Mouse (Mus musculus) 3134 (cell line): ENCODE results near the gene Gfod2.

Experiments
- DNase-seq: peaks from one replicate; pipeline ENCODE4 v3.0.0-alpha.2; 2011; ENCODE audit warnings: low spot score; ENCODE audit not compliant: insufficient read length; ENCODE audit errors: extremely low read depth

Gene Gfod2

GRCm38 (mm10) chr8:105704955-105705354, 53.5 kb downstream of the Gfod2 start:
- DNase-seq: no peak

- no peak for DNase-seq
These were observed 54.2 kb downstream of the Gfod2 start for GRCm38 (mm10) chr8:105704146-105704812.

GRCm38 (mm10) chr8:105702731-105703415, 55.6 kb downstream of the Gfod2 start:
- no peak for DNase-seq

GRCm38 (mm10) chr8:105702001-105702401, 56.5 kb downstream of the Gfod2 start:
- no peak for DNase-seq

GRCm38 (mm10) chr8:105700966-105701824, 57.3 kb downstream of the Gfod2 start, which contains the start of the genes Acd and Pard6a:
TSS of gene Acd (minus strand) at chr8:105701102.
TSS of gene Pard6a (plus strand) at chr8:105701148.
- peak; percentile 88 for DNase-seq

- no peak for DNase-seq
These were observed 57.9 kb downstream of the Gfod2 start for GRCm38 (mm10) chr8:105700566-105700965.

- DNase-seq: no peak
These were observed 58.8 kb downstream of the Gfod2 start for GRCm38 (mm10) chr8:105699488-105700215.

GRCm38 (mm10) chr8:105698734-105699133, 59.7 kb downstream of the Gfod2 start:
- DNase-seq: no peak

- DNase-seq: no peak
These were observed 61.2 kb downstream of the Gfod2 start for GRCm38 (mm10) chr8:105697196-105697780.

- DNase-seq: no peak
These were observed 63.2 kb downstream of the Gfod2 start for GRCm38 (mm10) chr8:105695080-105695780.

GRCm38 (mm10) chr8:105694051-105694799, 64.2 kb downstream of the Gfod2 start:
- no peak for DNase-seq

GRCm38 (mm10) chr8:105693648-105694047, 64.8 kb downstream of the Gfod2 start:
- no peak for DNase-seq

GRCm38 (mm10) chr8:105692449-105693182, 65.8 kb downstream of the Gfod2 start:
- DNase-seq: no peak

- no peak for DNase-seq
These were observed 67.5 kb downstream of the Gfod2 start for GRCm38 (mm10) chr8:105690978-105691377.

- DNase-seq: no peak
These were observed 68.5 kb downstream of the Gfod2 start for GRCm38 (mm10) chr8:105689983-105690360.

- DNase-seq: no peak
These were observed 69.0 kb downstream of the Gfod2 start for GRCm38 (mm10) chr8:105689256-105689982.

- no peak for DNase-seq
These were observed 70.2 kb downstream of the Gfod2 start for GRCm38 (mm10) chr8:105688242-105688752.
